Mouse (Mus musculus) midbrain, embryonic 15.5 days (tissue): ENCODE measurements around the gene Stk39. TPM values are rescaled to one million over a fixed set of nuclear protein-coding genes. Genes with fewer than 3 reads are reported as not detected.
A peak's percentile ranks its signal among the peaks of the same experiment; 100 is the strongest.

Experiments
- ATAC-seq: fragments of 200-750 bp; cut with Nextera tagmentation; replicated peaks from 2 replicates; pipeline ENCODE4 v1.8.0; 2017; ENCODE audit warnings: moderate TSS enrichment
- H3K27ac ChIP-seq: fragments of 300-500 bp; sonication (generic); 2 replicates; pipeline ENCODE4 v1.5.1; 2015; ENCODE audit warnings: mild to moderate bottlenecking, inconsistent platforms
- H3K27me3 ChIP-seq: fragments of 300-500 bp; sonication (generic); replicated peaks from 2 replicates; pipeline ENCODE4 v1.6.1; 2015; ENCODE audit warnings: inconsistent platforms
- H3K36me3 ChIP-seq: fragments of 300-500 bp; sonication (generic); replicated peaks from 2 replicates; pipeline ENCODE4 v1.6.1; 2015; ENCODE audit warnings: inconsistent platforms
- H3K4me1 ChIP-seq: fragments of 300-500 bp; sonication (generic); 2 replicates; pipeline ENCODE4 v1.6.1; 2015; ENCODE audit warnings: inconsistent platforms
- H3K4me2 ChIP-seq: fragments of 300-500 bp; sonication (generic); 2 replicates; pipeline ENCODE4 v1.6.1; 2015; ENCODE audit warnings: inconsistent platforms, mild to moderate bottlenecking, moderate library complexity
- H3K4me3 ChIP-seq: fragments of 300-500 bp; sonication (generic); 2 replicates; pipeline ENCODE4 v1.5.1; 2015; ENCODE audit warnings: mild to moderate bottlenecking, inconsistent platforms
- H3K9ac ChIP-seq: fragments of 300-500 bp; sonication (generic); 2 replicates; pipeline ENCODE4 v1.6.1; 2015; ENCODE audit warnings: mild to moderate bottlenecking, inconsistent platforms
- H3K9me3 ChIP-seq: fragments of 300-500 bp; sonication (generic); 2 replicates; pipeline ENCODE4 v1.6.1; 2016; ENCODE audit warnings: inconsistent platforms
- WGBS: fragments of 180-500 bp; shearing (Covaris S2); methylation state at CpG from one replicate; pipeline ENCODE4 v1.1.7; 2015; ENCODE audit warnings: mixed read lengths; 5-methylcytosine and 5-hydroxymethylcytosine counted together
- polyA plus RNA-seq: library from polyadenylated mRNA; unstranded; fragments of >200 nt; fragmentation: Nextera tagmentation; extraction: Ambion mirVana; gene quantifications from 2 replicates; pipeline ENCODE4 v1.2.1, GENCODE M21; 2015

Stk39 gene
- polyA plus RNA-seq, 1 experiment from 2014 or later, result 22.7 TPM

GRCm38 (mm10) chr2:68411201-68411600 lies 60.9 kb downstream of the Stk39 start:
- no peak overlapping the region for H3K9ac ChIP-seq
- H3K9me3 ChIP-seq, result no peaks in the 10 kb centered on the region
- H3K4me3 ChIP-seq, result no peak overlapping the region
- H3K4me2 ChIP-seq, result no peak overlapping the region
- 76% methylated on average over 8 of the region's 8 CpGs for WGBS
- H3K27ac ChIP-seq, result no peak overlapping the region
- peaks cover 28% of the 10 kb centered on the region for H3K4me1 ChIP-seq
- no peak for ATAC-seq
- H3K27me3 ChIP-seq, result no peaks in the 10 kb centered on the region
- no peaks in the 10 kb centered on the region for H3K36me3 ChIP-seq

- no peak overlapping the region for H3K4me2 ChIP-seq
- 78% methylated on average over 12 of the region's 12 CpGs for WGBS
- no peaks in the 10 kb centered on the region for H3K9me3 ChIP-seq
- H3K27me3 ChIP-seq, result no peaks in the 10 kb centered on the region
- no peak for ATAC-seq
- no peak overlapping the region for H3K9ac ChIP-seq
- H3K36me3 ChIP-seq, result no peaks in the 10 kb centered on the region
- H3K4me1 ChIP-seq, result peaks cover 40% of the 10 kb centered on the region
- H3K27ac ChIP-seq, result no peak overlapping the region
- no peak overlapping the region for H3K4me3 ChIP-seq
These were observed 62.3 kb downstream of the Stk39 start for GRCm38 (mm10) chr2:68409640-68410215.

GRCm38 (mm10) chr2:68408271-68408980 lies 63.6 kb downstream of the Stk39 start:
- peaks cover 47% of the 10 kb centered on the region for H3K4me1 ChIP-seq
- 0 out of 2 replicates have a peak, but pooled peaks have one; percentile 31 for ATAC-seq
- no peaks in the 10 kb centered on the region for H3K36me3 ChIP-seq

GRCm38 (mm10) chr2:68407179-68407950 lies 64.7 kb downstream of the Stk39 start:
- H3K4me2 ChIP-seq, result no peak overlapping the region
- H3K27me3 ChIP-seq, result no peaks in the 10 kb centered on the region
- ATAC-seq, result no peak
- no peak overlapping the region for H3K9ac ChIP-seq
- H3K4me1 ChIP-seq, result peaks cover 47% of the 10 kb centered on the region
- no peaks in the 10 kb centered on the region for H3K36me3 ChIP-seq
- 35% methylated on average over 12 of the region's 12 CpGs for WGBS
- no peak overlapping the region for H3K4me3 ChIP-seq
- H3K27ac ChIP-seq, result no peak overlapping the region
- no peaks in the 10 kb centered on the region for H3K9me3 ChIP-seq

More at GRCm38 (mm10) chr2:68408271-68408980, 63.6 kb downstream of the Stk39 start:
- H3K4me3 ChIP-seq, result no peak overlapping the region
- H3K9ac ChIP-seq, result no peak overlapping the region
- H3K27me3 ChIP-seq, result no peaks in the 10 kb centered on the region
- no peak overlapping the region for H3K4me2 ChIP-seq
- 57% methylated on average over 17 of the region's 17 CpGs for WGBS
- no peaks in the 10 kb centered on the region for H3K9me3 ChIP-seq
- H3K27ac ChIP-seq, result no peak overlapping the region

- peak overlapping the region; percentile 8; the same call in 1 of the 2 replicates for H3K4me2 ChIP-seq
These were observed 65.4 kb downstream of the Stk39 start for GRCm38 (mm10) chr2:68406571-68407074.

GRCm38 (mm10) chr2:68405163-68405715 lies 66.8 kb downstream of the Stk39 start:
- Histone ChIP-seq H3K4me3 (no peak overlapping the region), H3K27ac (no peak overlapping the region), H3K4me2 (peak overlapping the region; percentile 23), H3K36me3 (no peaks in the 10 kb centered on the region), H3K27me3 (no peaks in the 10 kb centered on the region), H3K4me1 (peaks cover 47% of the 10 kb centered on the region), H3K9me3 (no peaks in the 10 kb centered on the region), H3K9ac (no peak overlapping the region)
- no peak for ATAC-seq
- WGBS, result 31% methylated on average over 16 of the region's 16 CpGs

More at GRCm38 (mm10) chr2:68406571-68407074, 65.4 kb downstream of the Stk39 start:
- Histone ChIP-seq H3K36me3 (no peaks in the 10 kb centered on the region), H3K27me3 (no peaks in the 10 kb centered on the region), H3K4me1 (peaks cover 47% of the 10 kb centered on the region), H3K27ac (0 out of 2 replicates have a peak overlapping the region, but pooled peaks have one; percentile 16), H3K4me3 (no peak overlapping the region), H3K9me3 (no peaks in the 10 kb centered on the region), H3K9ac (no peak overlapping the region)
- 13% methylated on average over 12 of the region's 12 CpGs for WGBS
- ATAC-seq, result no peak

- Histone ChIP-seq H3K9me3 (no peaks in the 10 kb centered on the region), H3K4me2 (peak overlapping the region; percentile 23), H3K4me1 (peaks cover 44% of the 10 kb centered on the region), H3K36me3 (no peaks in the 10 kb centered on the region), H3K27me3 (no peaks in the 10 kb centered on the region), H3K27ac (0 out of 2 replicates have a peak overlapping the region, but pooled peaks have one; percentile 14), H3K4me3 (no peak overlapping the region), H3K9ac (no peak overlapping the region)
- WGBS, result 28% methylated on average over 18 of the region's 18 CpGs
- peak; percentile 48; the same call in 1 of the 2 replicates for ATAC-seq
These were observed 67.5 kb downstream of the Stk39 start for GRCm38 (mm10) chr2:68404274-68405162.

- Histone ChIP-seq H3K4me3 (no peak overlapping the region), H3K4me1 (no peaks in the 10 kb centered on the region), H3K9ac (no peak overlapping the region), H3K27me3 (no peaks in the 10 kb centered on the region), H3K27ac (no peak overlapping the region), H3K4me2 (no peak overlapping the region), H3K9me3 (no peaks in the 10 kb centered on the region), H3K36me3 (no peaks in the 10 kb centered on the region)
- ATAC-seq, result no peak
- 87% methylated on average over 13 of the region's 13 CpGs for WGBS
These were observed 78.2 kb downstream of the Stk39 start for GRCm38 (mm10) chr2:68393611-68394549.

- no peak overlapping the region for H3K4me3 ChIP-seq
- no peaks in the 10 kb centered on the region for H3K36me3 ChIP-seq
- H3K27ac ChIP-seq, result no peak overlapping the region
- no peak overlapping the region for H3K4me2 ChIP-seq
- 87% methylated on average over 14 of the region's 14 CpGs for WGBS
- H3K9ac ChIP-seq, result no peak overlapping the region
- no peaks in the 10 kb centered on the region for H3K27me3 ChIP-seq
- ATAC-seq, result no peak
- H3K4me1 ChIP-seq, result no peaks in the 10 kb centered on the region
- H3K9me3 ChIP-seq, result no peaks in the 10 kb centered on the region
These were observed 84.1 kb downstream of the Stk39 start for GRCm38 (mm10) chr2:68387824-68388582.

- 0 out of 2 replicates have a peak, but pooled peaks have one; percentile 32 for ATAC-seq
- WGBS, result 18% methylated on average over 10 of the region's 10 CpGs
- H3K4me2 ChIP-seq, result no peak overlapping the region
These were observed 85.7 kb downstream of the Stk39 start for GRCm38 (mm10) chr2:68386313-68386863.

More at GRCm38 (mm10) chr2:68386313-68386863, 85.7 kb downstream of the Stk39 start:
- Histone ChIP-seq H3K9ac (no peak overlapping the region), H3K36me3 (no peaks in the 10 kb centered on the region), H3K4me1 (peaks cover 11% of the 10 kb centered on the region), H3K9me3 (no peaks in the 10 kb centered on the region), H3K4me3 (no peak overlapping the region), H3K27me3 (no peaks in the 10 kb centered on the region), H3K27ac (no peak overlapping the region)
